Mouse (Mus musculus) right cerebral cortex, postnatal 36 days (tissue): Measurements from ENCODE around the gene Nxf1.

Experiments
- DNase-seq, 2 experiments: peaks; one replicate each; pipeline ENCODE4 v3.0.0; 2022; ENCODE audit warnings: low spot score in 2 of 2, mixed read lengths in 1 of 2

The Nxf1 gene

DNA sequence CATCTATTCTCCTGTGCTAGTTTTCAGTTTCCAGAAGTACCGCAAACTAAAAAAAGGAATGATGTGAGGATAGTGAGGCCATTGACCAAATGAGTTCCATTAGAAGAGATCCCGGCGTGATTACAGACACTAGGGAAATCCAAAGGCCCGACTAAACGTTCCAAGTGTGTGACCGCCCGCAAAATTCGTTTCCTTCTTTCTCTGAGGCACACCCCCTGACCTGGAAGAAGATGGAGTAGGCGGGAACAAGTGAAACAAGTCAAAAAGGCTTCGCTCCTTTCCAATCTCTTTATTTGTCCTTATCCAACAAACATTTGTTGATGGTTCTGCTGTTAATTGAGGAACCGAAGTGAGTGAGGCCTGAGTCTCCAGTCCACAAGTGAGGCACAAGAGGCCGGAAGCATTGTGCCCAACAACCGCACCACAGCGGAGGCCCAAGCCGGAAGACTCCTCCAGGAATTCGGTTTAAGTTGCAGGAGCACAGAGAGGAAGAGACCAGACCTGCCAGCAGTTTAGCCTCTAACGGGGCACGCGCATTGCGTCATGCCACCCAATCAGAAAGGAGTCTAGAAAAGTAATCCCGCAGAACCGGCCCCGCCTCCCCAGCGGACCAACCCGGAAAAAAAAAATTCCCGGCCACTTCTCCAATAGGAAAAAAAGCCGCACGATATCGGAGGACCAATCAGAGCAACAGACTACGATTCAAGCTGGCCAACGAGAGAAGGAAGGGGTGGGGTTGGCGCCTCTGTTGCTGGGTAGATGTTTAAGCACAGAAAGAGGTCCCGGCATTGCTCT, 62.1 kb downstream of the Nxf1 start, which contains the start of gene Ttc9c:
Gene Ttc9c (minus strand): TSS at position 533 of the 795 bp plus-strand sequence.
- peak; percentile 98 to 99 for DNase-seq

DNA sequence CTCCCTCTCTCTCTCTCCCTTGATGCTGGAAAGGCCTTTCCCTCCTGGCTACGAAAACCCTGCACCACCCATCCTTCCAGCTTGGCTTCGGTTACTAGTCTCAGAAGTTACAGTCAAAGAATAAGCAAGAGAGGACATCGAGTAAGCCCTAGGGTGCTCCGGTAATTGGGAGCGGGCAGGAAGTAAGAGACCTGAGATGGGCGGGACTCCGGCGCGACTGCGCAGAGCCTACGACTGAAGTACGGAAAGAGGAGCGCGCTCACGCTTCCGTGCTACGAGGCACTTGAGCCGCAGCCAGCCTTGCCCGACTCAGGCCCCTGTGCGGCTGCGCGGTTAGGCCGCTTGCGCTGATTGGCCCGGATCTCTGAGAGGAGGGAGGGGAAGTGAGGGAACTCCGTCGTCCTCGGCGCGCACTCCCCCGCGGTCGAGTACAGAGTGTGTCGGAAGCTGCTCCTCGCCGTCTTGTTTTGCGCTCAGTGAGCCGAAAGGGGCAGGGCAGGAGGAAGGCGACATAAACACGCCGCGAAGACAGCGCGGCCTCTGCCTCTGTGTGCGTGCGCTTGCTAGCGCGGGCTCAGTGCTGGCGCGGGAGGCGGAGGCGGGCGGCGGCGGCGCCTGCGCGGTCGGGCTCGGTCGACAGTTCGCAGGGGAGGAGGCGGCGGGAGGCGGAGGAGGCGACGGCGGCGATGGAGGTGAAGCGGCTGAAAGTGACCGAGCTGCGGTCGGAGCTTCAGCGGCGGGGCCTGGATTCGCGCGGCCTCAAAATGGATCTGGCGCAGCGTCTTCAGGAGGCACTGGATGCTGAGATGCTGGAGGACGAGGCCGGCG, 62.9 kb downstream of the Nxf1 start, which contains the start of gene Hnrnpul2:
Gene Hnrnpul2 (plus strand): TSS at position 415 of the 828 bp plus-strand sequence.
- peak; percentile 99 for DNase-seq
